Mouse (Mus musculus) cerebellum, adult 9-10 months (tissue): ENCODE measurements around the gene Duox1.
A peak's percentile ranks its signal among the peaks of the same experiment; 100 is the strongest.
"Not testable (repeated sequence)": the region's sequence is repeated elsewhere in the genome, so short reads cannot be mapped to it uniquely, and the experiment has no call there.

Source experiments
- DNase-seq: peaks from one replicate; pipeline ENCODE4 v3.0.0; 2022

The Duox1 gene

DNA sequence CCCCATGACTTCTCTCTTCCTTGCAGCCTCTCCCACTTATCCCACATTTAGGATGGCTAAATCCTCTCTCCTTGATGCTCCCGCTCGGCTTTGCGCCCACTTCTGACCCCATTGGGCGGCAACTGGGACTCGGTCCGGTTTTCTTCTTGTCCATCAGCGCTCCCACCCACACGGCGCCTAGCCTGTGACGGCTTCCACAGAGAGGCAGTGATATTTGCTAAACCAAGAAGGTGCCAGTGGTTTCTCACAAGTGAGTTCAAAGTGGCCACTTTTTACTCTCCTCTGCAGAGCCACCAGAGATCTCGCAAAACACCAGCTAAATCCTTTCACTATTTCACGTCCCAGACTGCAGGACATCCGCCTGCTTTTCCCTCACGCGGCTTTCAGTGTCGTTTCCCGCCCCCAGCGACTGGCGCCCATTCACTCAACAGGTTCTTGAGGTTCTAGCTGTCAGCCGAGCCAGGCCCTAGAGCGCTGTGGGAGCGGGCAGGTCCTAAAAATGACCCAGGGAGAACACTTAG lies 60.6 kb downstream of the Duox1 start:
- no peak for DNase-seq

DNA sequence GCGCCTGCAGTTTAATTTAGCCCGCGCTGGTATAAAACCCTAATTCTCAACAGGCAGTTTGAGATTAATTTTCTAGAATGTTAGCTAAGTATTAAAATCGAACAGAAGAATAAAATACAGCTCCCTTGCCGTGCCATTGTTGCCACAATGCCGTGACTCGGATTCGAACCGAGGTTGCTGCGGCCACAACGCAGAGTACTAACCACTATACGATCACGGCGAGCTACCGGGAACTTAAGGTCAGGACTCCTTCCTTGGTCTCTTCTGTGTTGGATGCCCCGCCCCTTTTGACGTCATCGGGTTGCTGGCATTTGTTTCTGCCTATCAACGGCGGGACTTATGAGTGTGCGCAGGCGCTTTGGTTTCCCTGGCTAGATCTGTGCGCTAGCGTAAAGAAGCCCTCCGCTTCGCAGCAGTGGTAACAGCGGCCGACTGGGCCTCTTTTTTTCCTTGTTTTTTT lies 61.8 kb downstream of the Duox1 start:
- DNase-seq, result peak; percentile 99

DNA sequence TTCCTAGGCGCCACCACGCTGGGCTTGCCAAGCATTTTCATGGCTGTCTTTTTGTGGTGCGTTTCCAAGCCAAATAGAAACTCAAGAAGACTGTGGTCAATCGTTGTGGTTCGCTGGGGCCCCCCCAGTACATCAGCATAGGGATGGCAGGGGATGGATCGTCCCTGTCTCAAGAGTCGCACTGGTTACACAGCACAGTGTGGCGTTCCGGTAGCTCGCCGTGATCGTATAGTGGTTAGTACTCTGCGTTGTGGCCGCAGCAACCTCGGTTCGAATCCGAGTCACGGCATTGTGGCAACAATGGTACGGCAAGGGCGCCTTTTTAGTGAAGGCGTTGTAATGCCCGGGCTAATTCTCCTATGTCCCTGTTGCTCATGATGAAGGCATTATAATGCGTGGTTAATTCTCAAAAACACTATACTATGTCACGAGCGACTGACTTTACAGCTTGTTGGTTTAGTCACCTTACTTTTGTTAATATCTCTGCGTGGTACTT lies 62.3 kb downstream of the Duox1 start:
- no peak for DNase-seq

DNA sequence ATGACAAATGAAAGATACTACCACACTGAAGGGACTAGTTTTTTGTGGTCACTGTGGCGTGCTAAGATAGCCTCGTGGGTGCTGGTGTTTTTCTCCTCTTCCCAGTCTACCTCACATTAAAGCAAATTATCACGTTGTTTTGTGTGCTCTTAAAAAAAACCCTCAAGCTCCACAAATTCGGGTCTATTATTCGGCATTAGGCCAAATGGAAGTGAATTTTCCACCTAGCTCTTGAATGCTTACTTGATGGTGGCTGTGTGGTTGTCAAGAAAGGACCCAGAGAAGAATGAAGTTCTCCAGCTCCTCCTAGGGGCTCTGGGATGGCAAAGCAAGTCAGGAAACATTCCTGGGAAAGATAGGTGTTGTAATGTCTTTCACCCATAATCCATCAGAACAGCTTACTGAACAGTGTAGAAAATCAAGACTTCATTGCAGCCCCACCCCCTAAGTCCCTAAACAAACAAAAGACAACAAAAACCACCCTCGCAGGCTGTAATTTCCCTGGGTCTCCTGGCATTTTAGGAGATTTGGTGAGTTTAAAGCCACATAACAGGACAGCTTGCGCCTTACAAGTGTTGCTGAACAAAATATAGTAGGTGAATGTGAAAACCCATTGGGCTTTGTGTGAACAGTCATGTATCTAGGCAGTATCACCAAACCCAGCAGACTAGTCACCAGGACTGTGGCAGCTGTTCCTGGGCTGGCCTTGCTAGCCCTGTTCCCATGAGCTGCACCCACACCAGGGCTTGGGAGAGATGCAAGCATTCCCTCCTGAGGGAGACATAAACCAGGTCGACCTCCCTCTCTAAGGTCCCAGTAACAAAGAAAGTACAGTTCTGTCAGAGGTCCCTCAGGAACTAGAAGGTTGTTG lies 63.2 kb downstream of the Duox1 start:
- DNase-seq, result peak; percentile 86

DNA sequence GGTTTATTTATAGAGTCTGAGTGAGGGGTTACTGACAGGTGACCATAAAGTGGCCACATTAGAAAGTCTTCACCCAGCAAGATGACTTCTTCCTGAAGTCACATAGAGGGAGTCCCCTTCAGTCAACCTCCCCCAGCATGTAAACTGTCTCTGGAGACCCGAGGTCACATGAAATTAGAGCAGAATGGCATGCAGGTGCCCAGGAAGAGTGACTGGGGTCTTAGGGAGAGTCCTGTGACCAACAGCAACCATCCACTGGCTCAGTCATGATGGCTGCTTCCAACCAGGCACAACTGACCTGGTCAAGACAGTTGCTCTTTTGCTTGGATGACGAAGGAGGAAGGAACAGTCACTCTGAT lies 63.8 kb downstream of the Duox1 start:
- DNase-seq, result peak; percentile 50

DNA sequence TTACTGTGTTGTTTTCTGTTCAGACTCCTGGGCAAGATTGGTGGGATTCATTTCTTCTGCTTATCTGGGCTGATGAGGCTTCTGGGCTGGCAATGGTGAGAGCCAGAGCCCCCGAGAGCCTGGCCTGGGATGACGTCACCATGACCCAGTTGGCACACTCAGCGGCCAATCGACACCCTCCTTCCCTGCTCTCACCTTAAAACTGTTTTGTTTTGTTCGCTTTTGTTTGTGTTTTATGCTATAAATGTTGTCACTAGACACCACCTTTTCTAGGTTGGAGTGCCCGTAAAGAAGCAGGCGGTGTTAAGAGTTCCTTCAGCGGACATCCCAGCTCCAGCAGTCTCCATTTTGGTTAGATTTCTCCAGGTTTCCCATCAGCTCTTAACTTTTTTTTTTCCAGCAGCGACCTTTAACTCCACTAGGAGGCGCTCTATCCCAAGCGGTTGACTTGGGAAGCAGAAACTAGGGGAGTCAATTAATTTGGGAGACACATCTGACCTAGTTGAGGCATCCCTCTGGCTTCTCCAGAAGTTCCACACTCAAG lies 65.4 kb downstream of the Duox1 start:
- peak; percentile 79 for DNase-seq

DNA sequence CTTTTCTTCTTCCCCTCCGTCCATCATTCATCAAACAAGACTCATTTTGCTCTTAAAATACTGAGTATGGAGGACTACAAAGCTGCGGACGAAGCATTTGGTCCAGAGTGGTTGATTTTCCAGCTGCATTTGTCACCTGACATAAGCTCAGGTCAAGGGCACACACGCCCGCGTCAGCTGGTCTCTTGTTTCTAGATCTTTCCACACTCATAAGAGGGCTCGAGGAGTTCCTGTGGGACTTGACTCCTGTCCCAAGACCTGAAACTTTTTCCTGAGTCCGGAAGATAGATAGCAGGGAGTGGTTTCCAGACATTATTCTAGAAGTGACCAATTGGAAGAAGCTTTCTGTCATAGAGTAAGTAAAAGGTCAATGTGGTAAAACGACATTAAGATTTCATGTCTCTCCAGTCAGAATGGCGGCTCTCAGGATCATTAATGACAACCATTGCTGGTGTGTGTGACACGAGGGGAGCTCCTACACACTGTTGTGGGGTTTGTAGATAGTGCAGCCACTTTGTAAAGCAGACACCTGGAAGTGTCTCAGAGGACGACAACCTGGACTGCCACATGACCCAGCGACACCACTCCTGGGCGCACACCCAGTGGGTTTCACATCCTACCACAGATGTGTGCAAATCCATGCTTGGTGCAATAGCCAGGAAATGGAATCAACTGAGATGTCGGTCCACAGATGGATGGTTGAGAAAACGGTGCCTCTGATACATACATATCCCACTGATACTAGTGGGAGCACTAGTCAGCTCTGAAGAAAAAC lies 66.0 kb downstream of the Duox1 start:
- no peak for DNase-seq

DNA sequence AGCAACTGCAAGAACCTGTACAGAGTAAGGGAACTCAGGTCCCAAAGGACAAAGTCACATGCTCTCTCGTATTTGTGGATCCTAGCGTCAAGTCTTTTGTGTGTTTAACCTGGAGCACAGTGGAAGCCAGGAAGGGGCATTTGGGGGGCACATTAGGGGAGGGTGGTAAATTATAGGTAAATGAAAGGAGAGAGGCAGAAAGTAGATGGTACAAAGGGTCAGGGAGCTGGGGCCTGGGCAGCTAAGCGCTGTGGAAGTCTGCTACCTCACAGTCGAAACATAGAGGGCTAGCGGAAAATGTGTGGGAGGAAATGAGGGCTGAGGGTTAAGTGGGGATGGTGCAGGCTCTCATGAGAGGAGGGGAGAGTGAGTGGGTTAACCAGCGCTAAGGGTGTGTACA lies 66.6 kb downstream of the Duox1 start:
- DNase-seq, result no peak

DNA sequence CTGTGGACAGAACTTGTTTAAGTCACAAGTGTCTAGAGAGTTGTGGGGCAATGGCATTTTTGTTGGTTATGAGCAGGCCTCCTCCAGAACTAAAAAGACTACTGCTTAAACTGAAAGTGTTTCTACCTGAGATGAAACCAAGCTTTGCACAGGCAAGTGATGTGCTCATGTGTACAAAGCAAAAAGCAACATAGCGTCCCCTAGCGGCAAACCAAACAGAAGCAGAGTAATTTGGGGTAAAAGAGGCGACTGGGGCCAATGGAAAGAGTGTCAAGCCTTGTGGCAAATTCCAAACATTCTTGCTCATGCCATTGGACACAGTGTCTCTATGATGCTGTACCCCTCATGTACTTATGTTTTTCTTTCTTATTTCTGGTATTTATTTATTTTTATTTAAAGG lies 69.6 kb downstream of the Duox1 start:
- no peak for DNase-seq

DNA sequence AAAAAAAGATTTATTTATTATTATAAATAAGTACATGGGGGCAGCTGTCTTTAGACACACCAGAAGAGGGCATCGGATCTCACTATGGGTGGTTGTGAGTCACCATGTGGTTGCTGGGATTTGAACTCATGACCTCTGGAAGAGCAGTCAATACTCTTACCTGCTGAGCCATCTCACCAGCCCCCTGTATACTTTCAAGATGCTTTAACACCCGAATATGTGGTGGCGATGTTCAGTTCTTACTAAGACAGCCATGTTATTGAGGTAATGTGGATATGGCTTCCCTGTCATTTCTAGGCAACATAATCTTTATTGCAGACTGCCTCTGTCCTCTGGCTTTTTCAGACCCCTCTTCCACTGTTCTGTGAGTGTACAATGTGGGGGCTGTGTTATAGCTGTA lies 71.7 kb downstream of the Duox1 start:
- DNase-seq, result not testable (repeated sequence)

DNA sequence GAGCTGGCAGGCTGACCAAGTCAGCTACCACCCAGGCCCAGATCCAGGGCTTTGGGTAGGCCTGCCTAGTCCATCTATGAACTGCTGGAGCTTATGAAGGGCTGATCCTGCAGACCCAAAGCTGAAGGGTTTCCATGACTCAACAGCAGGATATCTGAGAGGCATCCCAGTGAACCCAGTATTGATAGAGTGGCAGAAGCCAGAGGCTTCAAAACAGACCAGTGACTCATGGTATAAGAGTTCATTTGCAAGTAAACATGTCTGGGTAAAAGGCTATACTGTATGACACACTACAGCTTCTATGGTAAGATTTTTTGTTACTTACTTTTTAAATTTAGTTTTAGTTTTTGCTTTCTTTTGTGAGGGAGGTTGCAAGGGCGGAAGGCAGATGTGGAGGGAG lies 80.7 kb downstream of the Duox1 start:
- no peak for DNase-seq
